Mouse (Mus musculus): ENCODE results near the gene Itgax. TPM values are rescaled to one million over a fixed set of nuclear protein-coding genes. Genes with fewer than 3 reads are reported as not detected.
A peak's percentile ranks its signal among the peaks of the same experiment; 100 is the strongest.

Gene Itgax
- 0.54 and 2.4 TPM in 2 replicates for total RNA-seq (2014; fragmentation: Nextera tagmentation)
- 1.9 and 2.4 TPM in 2 replicates for total RNA-seq (2017)

- ATAC-seq (replicated peaks; ENCODE audit: poor library complexity, severe bottlenecking): peak; percentile 42
Observed at GRCm38 (mm10) chr7:128128741-128129720, at the start of gene Itgax. Gene Itgax, plus strand, starts transcription at chr7:128129547.

GRCm38 (mm10) chr7:128080012-128080411, 49.3 kb upstream of the Itgax start:
- no peak for ATAC-seq (replicated peaks; ENCODE audit: poor library complexity, severe bottlenecking)

GRCm38 (mm10) chr7:128089141-128089540, 40.2 kb upstream of the Itgax start:
- peak; percentile 99 for ATAC-seq (replicated peaks; ENCODE audit: poor library complexity, severe bottlenecking)

GRCm38 (mm10) chr7:128098135-128098534, 31.2 kb upstream of the Itgax start:
- ATAC-seq (replicated peaks; ENCODE audit: poor library complexity, severe bottlenecking): no peak

- ATAC-seq (replicated peaks; ENCODE audit: poor library complexity, severe bottlenecking): no peak
Observed at GRCm38 (mm10) chr7:128100742-128101357, 28.5 kb upstream of the Itgax start.

- 0 out of 2 replicates have a peak, but pooled peaks have one; percentile 42 for ATAC-seq (replicated peaks; ENCODE audit: poor library complexity, severe bottlenecking)
Observed at GRCm38 (mm10) chr7:128105246-128105645, 24.1 kb upstream of the Itgax start.

GRCm38 (mm10) chr7:128107462-128107861, 21.9 kb upstream of the Itgax start:
- no peak for ATAC-seq (replicated peaks; ENCODE audit: poor library complexity, severe bottlenecking)

- peak; percentile 84 for ATAC-seq (replicated peaks; ENCODE audit: poor library complexity, severe bottlenecking)
Observed at GRCm38 (mm10) chr7:128110314-128110713, 19.0 kb upstream of the Itgax start.

- ATAC-seq (replicated peaks; ENCODE audit: poor library complexity, severe bottlenecking): no peak
Observed at GRCm38 (mm10) chr7:128112131-128112530, 17.2 kb upstream of the Itgax start.

GRCm38 (mm10) chr7:128114371-128115105, 14.8 kb upstream of the Itgax start:
- no peak for ATAC-seq (replicated peaks; ENCODE audit: poor library complexity, severe bottlenecking)

- peak; percentile 62 for ATAC-seq (replicated peaks; ENCODE audit: poor library complexity, severe bottlenecking)
Observed at GRCm38 (mm10) chr7:128115211-128115958, 14.0 kb upstream of the Itgax start.

- no peak for ATAC-seq (replicated peaks; ENCODE audit: poor library complexity, severe bottlenecking)
Observed at GRCm38 (mm10) chr7:128116396-128116795, 13.0 kb upstream of the Itgax start.

- no peak for ATAC-seq (replicated peaks; ENCODE audit: poor library complexity, severe bottlenecking)
Observed at GRCm38 (mm10) chr7:128119726-128120490, 9.4 kb upstream of the Itgax start.

GRCm38 (mm10) chr7:128132148-128132547, 2.8 kb downstream of the Itgax start:
- ATAC-seq (replicated peaks; ENCODE audit: poor library complexity, severe bottlenecking): no peak

GRCm38 (mm10) chr7:128133596-128133995, 4.2 kb downstream of the Itgax start:
- peak; percentile 88 for ATAC-seq (replicated peaks; ENCODE audit: poor library complexity, severe bottlenecking)

- ATAC-seq (replicated peaks; ENCODE audit: poor library complexity, severe bottlenecking): no peak
Observed at GRCm38 (mm10) chr7:128136927-128137326, 7.6 kb downstream of the Itgax start.

GRCm38 (mm10) chr7:128139611-128140010, 10.3 kb downstream of the Itgax start:
- ATAC-seq (replicated peaks; ENCODE audit: poor library complexity, severe bottlenecking): no peak

GRCm38 (mm10) chr7:128150970-128151369, 21.6 kb downstream of the Itgax start:
- ATAC-seq (replicated peaks; ENCODE audit: poor library complexity, severe bottlenecking): no peak

- no peak for ATAC-seq (replicated peaks; ENCODE audit: poor library complexity, severe bottlenecking)
Observed at GRCm38 (mm10) chr7:128154076-128154475, 24.7 kb downstream of the Itgax start, which contains the start of gene Itgad. Gene Itgad, plus strand, starts transcription at chr7:128154376.
